Mouse (Mus musculus): Measurements from ENCODE around the gene Dscaml1. TPM values are rescaled to one million over a fixed set of nuclear protein-coding genes. Genes with fewer than 3 reads are reported as not detected.
A peak's percentile ranks its signal among the peaks of the same experiment; 100 is the strongest.

Dscaml1 gene
- polyA plus RNA-seq, 1 experiment from 2014 or later = 0.17 TPM

GRCm38 (mm10) chr9:45632520-45632919, 206.1 kb downstream of the Dscaml1 start:
- Histone ChIP-seq H3K9ac (ENCODE audit: low read length) (no peak overlapping the region), H3K27ac (replicated peaks) (no peak overlapping the region), H3K9me3 (ENCODE audit: control insufficient read depth, low read length) (no peaks in the 10 kb centered on the region), H3K4me3 (ENCODE audit: low read depth, low read length) (no peak overlapping the region), H3K4me2 (replicated peaks; ENCODE audit: low read depth) (no peak overlapping the region), H3K27me3 (ENCODE audit: control insufficient read depth, insufficient read depth, low read length) (no peaks in the 10 kb centered on the region), H3K4me1 (replicated peaks; ENCODE audit: control insufficient read depth, insufficient read depth) (no peaks in the 10 kb centered on the region), H3K36me3 (ENCODE audit: control insufficient read depth, insufficient read depth, low read length) (no peaks in the 10 kb centered on the region)
- WGBS = 24% methylated on average over 10 of the region's 10 CpGs
- TF ChIP-seq EP300 (optimal IDR thresholded peaks at IDR 0.05) = no peak
- no peak for TF ChIP-seq CTCF (IDR thresholded peaks at IDR 0.05; ENCODE audit: low read depth)
- peak; percentile 26 for DNase-seq (ENCODE audit: low spot score)
- peak; percentile 49; the same call in 1 of the 2 replicates for ATAC-seq (ENCODE audit: low FRiP score, low TSS enrichment)

GRCm38 (mm10) chr9:45633036-45633435, 206.6 kb downstream of the Dscaml1 start:
- H3K4me2 ChIP-seq (replicated peaks; ENCODE audit: low read depth) = no peak overlapping the region
- no peaks in the 10 kb centered on the region for H3K9me3 ChIP-seq (ENCODE audit: control insufficient read depth, low read length)
- no peaks in the 10 kb centered on the region for H3K36me3 ChIP-seq (ENCODE audit: control insufficient read depth, insufficient read depth, low read length)
- DNase-seq (ENCODE audit: low spot score) (no peak), ATAC-seq (ENCODE audit: low FRiP score, low TSS enrichment) (no peak)
- no peak for TF ChIP-seq CTCF (IDR thresholded peaks at IDR 0.05; ENCODE audit: low read depth)
- TF ChIP-seq EP300 (optimal IDR thresholded peaks at IDR 0.05) = no peak
- no peaks in the 10 kb centered on the region for H3K4me1 ChIP-seq (replicated peaks; ENCODE audit: control insufficient read depth, insufficient read depth)
- 14% methylated on average over 2 of the region's 2 CpGs for WGBS
- H3K9ac ChIP-seq (ENCODE audit: low read length) = no peak overlapping the region
- H3K4me3 ChIP-seq (ENCODE audit: low read depth, low read length) = no peak overlapping the region
- no peaks in the 10 kb centered on the region for H3K27me3 ChIP-seq (ENCODE audit: control insufficient read depth, insufficient read depth, low read length)
- H3K27ac ChIP-seq (replicated peaks) = no peak overlapping the region

GRCm38 (mm10) chr9:45634978-45635377, 208.6 kb downstream of the Dscaml1 start:
- Histone ChIP-seq H3K9me3 (ENCODE audit: control insufficient read depth, low read length) (no peaks in the 10 kb centered on the region), H3K4me1 (replicated peaks; ENCODE audit: control insufficient read depth, insufficient read depth) (no peaks in the 10 kb centered on the region), H3K4me2 (replicated peaks; ENCODE audit: low read depth) (no peak overlapping the region), H3K36me3 (ENCODE audit: control insufficient read depth, insufficient read depth, low read length) (no peaks in the 10 kb centered on the region), H3K4me3 (ENCODE audit: low read depth, low read length) (no peak overlapping the region), H3K9ac (ENCODE audit: low read length) (no peak overlapping the region), H3K27me3 (ENCODE audit: control insufficient read depth, insufficient read depth, low read length) (no peaks in the 10 kb centered on the region), H3K27ac (replicated peaks) (no peak overlapping the region)
- WGBS = 58% methylated on average over 4 of the region's 4 CpGs
- no peak for TF ChIP-seq CTCF (IDR thresholded peaks at IDR 0.05; ENCODE audit: low read depth)
- no peak for TF ChIP-seq EP300 (optimal IDR thresholded peaks at IDR 0.05)
- ATAC-seq (ENCODE audit: low FRiP score, low TSS enrichment) (no peak), DNase-seq (ENCODE audit: low spot score) (no peak)

- WGBS = 29% methylated on average over 1 of the region's 1 CpGs
- no peak overlapping the region for H3K27ac ChIP-seq (replicated peaks)
- ATAC-seq (ENCODE audit: low FRiP score, low TSS enrichment) = no peak
- no peak overlapping the region for H3K4me3 ChIP-seq (ENCODE audit: low read depth, low read length)
- H3K9me3 ChIP-seq (ENCODE audit: control insufficient read depth, low read length) = no peaks in the 10 kb centered on the region
- H3K4me1 ChIP-seq (replicated peaks; ENCODE audit: control insufficient read depth, insufficient read depth) = no peaks in the 10 kb centered on the region
- TF ChIP-seq EP300 (optimal IDR thresholded peaks at IDR 0.05) (no peak), CTCF (IDR thresholded peaks at IDR 0.05; ENCODE audit: low read depth) (no peak)
- no peak overlapping the region for H3K4me2 ChIP-seq (replicated peaks; ENCODE audit: low read depth)
- no peak for DNase-seq (ENCODE audit: low spot score)
- H3K36me3 ChIP-seq (ENCODE audit: control insufficient read depth, insufficient read depth, low read length) = no peaks in the 10 kb centered on the region
- no peaks in the 10 kb centered on the region for H3K27me3 ChIP-seq (ENCODE audit: control insufficient read depth, insufficient read depth, low read length)
- H3K9ac ChIP-seq (ENCODE audit: low read length) = no peak overlapping the region
Observed at GRCm38 (mm10) chr9:45637346-45637745, 210.9 kb downstream of the Dscaml1 start.

GRCm38 (mm10) chr9:45638184-45638917, 211.9 kb downstream of the Dscaml1 start:
- Histone ChIP-seq H3K27ac (replicated peaks) (no peak overlapping the region), H3K9ac (ENCODE audit: low read length) (no peak overlapping the region), H3K4me1 (replicated peaks; ENCODE audit: control insufficient read depth, insufficient read depth) (no peaks in the 10 kb centered on the region), H3K9me3 (ENCODE audit: control insufficient read depth, low read length) (no peaks in the 10 kb centered on the region), H3K4me2 (replicated peaks; ENCODE audit: low read depth) (no peak overlapping the region), H3K27me3 (ENCODE audit: control insufficient read depth, insufficient read depth, low read length) (no peaks in the 10 kb centered on the region), H3K4me3 (ENCODE audit: low read depth, low read length) (no peak overlapping the region), H3K36me3 (ENCODE audit: control insufficient read depth, insufficient read depth, low read length) (no peaks in the 10 kb centered on the region)
- DNase-seq (ENCODE audit: low spot score) = no peak
- ATAC-seq (ENCODE audit: low FRiP score, low TSS enrichment) = no peak
- 69% methylated on average over 6 of the region's 6 CpGs for WGBS
- no peak for TF ChIP-seq EP300 (optimal IDR thresholded peaks at IDR 0.05)
- TF ChIP-seq CTCF (IDR thresholded peaks at IDR 0.05; ENCODE audit: low read depth) = no peak

GRCm38 (mm10) chr9:45644833-45645388, 218.5 kb downstream of the Dscaml1 start:
- no peaks in the 10 kb centered on the region for H3K36me3 ChIP-seq (ENCODE audit: control insufficient read depth, insufficient read depth, low read length)
- H3K4me3 ChIP-seq (ENCODE audit: low read depth, low read length) = no peak overlapping the region
- no peaks in the 10 kb centered on the region for H3K4me1 ChIP-seq (replicated peaks; ENCODE audit: control insufficient read depth, insufficient read depth)
- 72% methylated on average over 6 of the region's 6 CpGs for WGBS
- no peak overlapping the region for H3K4me2 ChIP-seq (replicated peaks; ENCODE audit: low read depth)
- no peaks in the 10 kb centered on the region for H3K27me3 ChIP-seq (ENCODE audit: control insufficient read depth, insufficient read depth, low read length)
- TF ChIP-seq EP300 (optimal IDR thresholded peaks at IDR 0.05) = no peak
- no peak for TF ChIP-seq CTCF (IDR thresholded peaks at IDR 0.05; ENCODE audit: low read depth)
- no peak for ATAC-seq (ENCODE audit: low FRiP score, low TSS enrichment)
- H3K9me3 ChIP-seq (ENCODE audit: control insufficient read depth, low read length) = no peaks in the 10 kb centered on the region
- no peak for DNase-seq (ENCODE audit: low spot score)
- no peak overlapping the region for H3K9ac ChIP-seq (ENCODE audit: low read length)
- no peak overlapping the region for H3K27ac ChIP-seq (replicated peaks)
